Mouse (Mus musculus): ENCODE measurements around the gene Hmbs. TPM values are rescaled to one million over a fixed set of nuclear protein-coding genes. Genes with fewer than 3 reads are reported as not detected.
A peak's percentile ranks its signal among the peaks of the same experiment; 100 is the strongest.
"Not testable (repeated sequence)": the region's sequence is repeated elsewhere in the genome, so short reads cannot be mapped to it uniquely, and the experiment has no call there.

The Hmbs gene
- polyA plus RNA-seq, 1 experiment from 2014 or later: 133 TPM

DNA sequence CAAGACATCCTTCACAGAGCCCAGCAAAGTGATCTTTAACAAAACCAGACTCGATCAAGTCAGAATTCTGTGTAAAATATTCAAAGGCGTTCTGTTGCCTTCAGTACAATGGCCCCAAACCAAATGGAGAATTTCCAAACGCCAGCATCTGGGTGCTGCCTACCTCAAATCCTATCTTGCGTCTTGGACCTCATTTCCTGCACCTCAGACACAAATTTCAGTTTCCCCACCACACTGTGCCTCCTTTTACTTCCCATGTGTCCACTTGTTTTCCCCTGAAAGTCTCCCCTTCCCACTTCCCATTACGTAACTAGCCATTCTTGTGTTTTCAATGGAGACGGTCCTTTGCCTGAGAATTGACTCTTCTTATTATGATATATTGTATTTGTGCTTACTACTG lies 37.5 kb downstream of the Hmbs start:
- WGBS: 85% methylated on average over 6 of the region's 6 CpGs
- Histone ChIP-seq H3K9me3 (ENCODE audit: low read length) (no peaks in the 10 kb centered on the region), H3K36me3 (ENCODE audit: insufficient read depth, low read length) (peaks cover 16% of the 10 kb centered on the region), H3K4me1 (ENCODE audit: insufficient read depth, low read length) (peaks cover 19% of the 10 kb centered on the region), H3K4me2 (replicated peaks; ENCODE audit: low read depth, low read length) (no peak overlapping the region), H3K27me3 (ENCODE audit: insufficient read depth, low read length) (no peaks in the 10 kb centered on the region), H3K27ac (ENCODE audit: low read length) (no peak overlapping the region), H3K4me3 (ENCODE audit: low read length) (no peak overlapping the region), H3K9ac (replicated peaks; ENCODE audit: low read length) (no peak overlapping the region)
- ATAC-seq (ENCODE audit: low FRiP score, low TSS enrichment): no peak

DNA sequence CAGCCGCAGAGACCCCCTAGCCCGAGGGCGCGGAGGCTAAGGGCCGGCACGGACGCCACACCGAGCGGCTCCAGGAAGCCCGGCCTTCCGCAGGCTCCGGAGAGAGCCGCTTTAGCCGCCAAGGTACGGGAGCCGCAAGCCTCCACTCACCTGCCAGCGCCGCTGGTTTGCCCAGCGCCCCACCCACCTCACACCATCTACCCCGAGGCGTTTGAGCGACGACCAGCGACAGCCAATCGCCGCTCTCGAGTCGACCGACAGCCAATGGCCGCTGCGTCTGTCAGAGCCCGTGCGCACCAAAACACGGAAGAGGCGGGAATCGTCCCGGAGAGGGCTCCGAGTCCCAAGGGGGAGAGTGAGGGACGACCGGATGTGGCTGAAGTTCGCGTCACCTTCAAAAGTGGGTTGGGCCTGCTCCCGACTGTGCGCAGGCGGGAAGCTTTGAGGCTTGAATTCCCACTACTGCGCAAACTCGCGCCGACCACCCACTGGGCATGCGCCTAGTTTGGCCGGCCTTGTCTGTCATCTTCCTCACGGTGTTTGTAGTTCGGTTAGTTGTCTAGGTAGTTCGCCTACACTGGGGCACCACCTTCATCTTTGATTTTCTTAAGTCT lies 38.5 kb downstream of the Hmbs start, which contains the start of gene Hinfp:
Gene Hinfp (minus strand): TSS at position 206 of the 614 bp plus-strand sequence.
- Histone ChIP-seq H3K4me3 (ENCODE audit: low read length) (peak within 1 kb of the TSS; percentile 69), H3K27ac (ENCODE audit: low read length) (peak within 1 kb of the TSS; percentile 71), H3K9me3 (ENCODE audit: low read length) (no peaks in the 10 kb centered on the region), H3K36me3 (ENCODE audit: insufficient read depth, low read length) (peaks cover 19% of the 10 kb centered on the region), H3K4me2 (replicated peaks; ENCODE audit: low read depth, low read length) (peak within 1 kb of the TSS; percentile 68), H3K27me3 (ENCODE audit: insufficient read depth, low read length) (no peaks in the 10 kb centered on the region), H3K9ac (replicated peaks; ENCODE audit: low read length) (peak within 1 kb of the TSS; percentile 77), H3K4me1 (ENCODE audit: insufficient read depth, low read length) (peaks cover 10% of the 10 kb centered on the region)
- peak; percentile 100 for ATAC-seq (ENCODE audit: low FRiP score, low TSS enrichment)
- WGBS: under 1% methylated on average over 54 of the region's 54 CpGs

DNA sequence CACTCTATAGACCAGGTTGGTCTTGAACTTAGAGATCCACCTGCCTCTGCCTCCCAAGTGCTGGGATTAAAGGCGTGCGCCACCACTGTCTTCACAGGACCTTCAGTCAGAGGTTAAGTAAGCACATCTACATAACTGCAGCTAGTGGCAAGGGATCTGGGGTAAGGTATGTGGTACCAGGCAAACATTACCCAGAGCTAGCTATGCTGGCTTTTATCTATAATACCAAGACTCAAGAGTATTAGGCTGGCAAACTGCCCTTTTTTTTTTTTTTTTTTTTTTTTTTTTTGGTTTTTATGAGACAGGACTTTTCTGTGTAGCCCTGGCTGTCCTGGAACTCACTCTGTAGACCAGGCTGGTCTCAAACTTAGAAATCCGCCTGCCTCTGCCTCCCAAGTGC lies 44.0 kb downstream of the Hmbs start:
- H3K4me2 ChIP-seq (replicated peaks; ENCODE audit: low read depth, low read length); H3K27ac ChIP-seq (ENCODE audit: low read length); H3K9me3 ChIP-seq (ENCODE audit: low read length); H3K4me3 ChIP-seq (ENCODE audit: low read length); ATAC-seq (ENCODE audit: low FRiP score, low TSS enrichment); H3K4me1 ChIP-seq (ENCODE audit: insufficient read depth, low read length); H3K9ac ChIP-seq (replicated peaks; ENCODE audit: low read length); H3K27me3 ChIP-seq (ENCODE audit: insufficient read depth, low read length): not testable (repeated sequence)
- H3K36me3 ChIP-seq (ENCODE audit: insufficient read depth, low read length): peaks cover 61% of the 10 kb centered on the region
- 90% methylated on average over 3 of the region's 3 CpGs for WGBS

DNA sequence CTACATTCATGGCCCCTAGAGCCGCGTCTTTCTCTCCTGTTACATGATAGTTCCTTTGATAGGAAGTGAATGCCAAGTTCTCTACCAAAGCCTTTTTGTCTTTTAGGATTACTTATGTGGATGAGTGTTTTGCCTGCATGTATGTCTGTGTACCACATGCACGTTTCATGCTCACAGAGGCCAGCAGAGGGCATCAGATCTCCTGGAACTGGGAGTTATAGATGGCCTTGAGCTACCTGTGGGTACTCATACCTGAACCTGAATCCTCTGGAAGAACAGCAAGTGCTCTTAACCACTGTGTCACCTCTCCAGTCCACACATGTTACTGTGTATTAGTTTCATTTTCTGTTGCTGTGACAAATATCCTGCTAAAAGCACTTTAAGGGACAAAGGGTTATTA lies 51.5 kb downstream of the Hmbs start:
- WGBS: 74% methylated on average over 3 of the region's 3 CpGs
- H3K36me3 ChIP-seq (ENCODE audit: insufficient read depth, low read length): peaks cover 45% of the 10 kb centered on the region
- H3K4me2 ChIP-seq (replicated peaks; ENCODE audit: low read depth, low read length): no peak overlapping the region
- no peak overlapping the region for H3K4me3 ChIP-seq (ENCODE audit: low read length)
- no peak for ATAC-seq (ENCODE audit: low FRiP score, low TSS enrichment)
- H3K9me3 ChIP-seq (ENCODE audit: low read length): no peaks in the 10 kb centered on the region
- H3K27ac ChIP-seq (ENCODE audit: low read length): no peak overlapping the region
- H3K4me1 ChIP-seq (ENCODE audit: insufficient read depth, low read length): peaks cover 16% of the 10 kb centered on the region
- peaks cover 5% of the 10 kb centered on the region; the same call in 1 of the 2 replicates for H3K27me3 ChIP-seq (ENCODE audit: insufficient read depth, low read length)
- no peak overlapping the region for H3K9ac ChIP-seq (replicated peaks; ENCODE audit: low read length)

DNA sequence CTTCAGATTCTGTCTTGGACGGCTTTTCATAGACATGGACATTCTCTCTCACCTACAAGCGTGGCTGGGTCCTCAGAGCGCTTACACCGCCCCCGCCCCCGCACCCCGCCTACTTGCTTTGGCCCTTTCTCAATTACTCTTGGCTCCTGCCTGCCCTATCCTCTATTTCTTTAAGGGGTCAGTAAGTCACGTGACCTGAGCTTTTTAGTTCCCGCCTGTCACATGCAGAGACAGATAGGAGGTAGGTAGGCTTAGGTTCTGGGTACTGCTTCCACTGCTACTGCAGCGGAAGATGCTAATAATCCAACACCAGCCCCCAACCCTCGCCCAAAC lies 55.1 kb downstream of the Hmbs start:
- 3% methylated on average over 11 of the region's 11 CpGs for WGBS
- H3K4me3 ChIP-seq (ENCODE audit: low read length): no peak overlapping the region; the same call in 1 of the 2 replicates

DNA sequence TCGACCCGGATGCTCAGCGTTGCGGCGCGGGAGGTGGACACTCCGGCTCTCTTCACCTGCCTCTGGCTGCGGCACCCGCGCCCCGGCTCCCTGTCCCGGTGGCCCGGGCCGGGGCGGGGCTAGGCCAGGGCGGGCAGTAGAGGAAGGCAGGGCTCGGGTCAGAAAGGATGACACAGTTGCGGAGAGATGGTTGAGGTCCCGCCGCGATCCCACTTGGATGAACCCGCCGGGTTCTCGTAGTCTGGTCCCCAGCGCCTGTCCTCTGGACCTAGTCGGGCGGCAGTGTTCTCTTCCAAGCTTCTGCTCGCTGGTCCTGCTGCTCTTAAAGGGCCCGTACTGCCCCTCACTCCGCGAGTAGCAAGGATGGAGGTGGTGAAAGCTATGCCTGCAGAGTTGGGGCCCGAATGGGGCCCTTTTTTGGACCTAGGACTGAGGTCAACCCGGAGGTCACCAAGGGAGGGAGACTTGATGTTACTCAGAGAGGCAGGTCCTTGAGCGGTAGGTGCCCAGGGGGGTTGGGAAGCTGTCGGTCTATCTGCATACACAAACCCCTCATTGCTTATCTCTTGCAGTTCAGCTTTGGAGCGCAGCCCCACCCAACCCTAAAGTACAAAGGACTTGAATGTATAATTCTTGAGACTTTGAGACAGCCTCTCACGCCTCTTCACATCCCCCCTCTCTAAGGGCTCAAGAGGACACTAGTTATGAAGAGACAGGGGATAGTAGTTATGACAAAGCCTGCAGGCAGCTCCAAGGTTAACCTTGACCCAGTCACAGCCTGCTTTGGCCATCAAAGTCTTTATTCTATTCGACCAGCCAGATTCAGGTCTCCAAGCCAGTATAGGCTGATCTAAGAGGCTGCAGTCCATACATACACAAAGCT lies 55.7 kb downstream of the Hmbs start, which contains the start of gene Abcg4:
Gene Abcg4 (minus strand): TSS at position 540 of the 883 bp plus-strand sequence.
- no peaks in the 10 kb centered on the region for H3K9me3 ChIP-seq (ENCODE audit: low read length)
- peak within 1 kb of the TSS; percentile 66 for H3K4me3 ChIP-seq (ENCODE audit: low read length)
- no peak within 1 kb of the TSS for H3K27ac ChIP-seq (ENCODE audit: low read length)
- 1% methylated on average over 33 of the region's 38 CpGs for WGBS
- H3K27me3 ChIP-seq (ENCODE audit: insufficient read depth, low read length): peaks cover 16% of the 10 kb centered on the region; the same call in 1 of the 2 replicates
- ATAC-seq (ENCODE audit: low FRiP score, low TSS enrichment): peak; percentile 60
- H3K36me3 ChIP-seq (ENCODE audit: insufficient read depth, low read length): peaks cover 10% of the 10 kb centered on the region
- H3K4me2 ChIP-seq (replicated peaks; ENCODE audit: low read depth, low read length): peak within 1 kb of the TSS; percentile 99
- H3K9ac ChIP-seq (replicated peaks; ENCODE audit: low read length): peak within 1 kb of the TSS; percentile 68
- H3K4me1 ChIP-seq (ENCODE audit: insufficient read depth, low read length): peaks cover 23% of the 10 kb centered on the region

More for the DNA sequence above, 55.1 kb downstream of the Hmbs start:
- ATAC-seq (ENCODE audit: low FRiP score, low TSS enrichment): 0 out of 2 replicates have a peak, but pooled peaks have one; percentile 25
- no peak overlapping the region for H3K27ac ChIP-seq (ENCODE audit: low read length)
- no peak overlapping the region for H3K9ac ChIP-seq (replicated peaks; ENCODE audit: low read length)
- peaks cover 16% of the 10 kb centered on the region for H3K36me3 ChIP-seq (ENCODE audit: insufficient read depth, low read length)
- peaks cover 23% of the 10 kb centered on the region for H3K4me1 ChIP-seq (ENCODE audit: insufficient read depth, low read length)
- H3K9me3 ChIP-seq (ENCODE audit: low read length): no peaks in the 10 kb centered on the region
- H3K4me2 ChIP-seq (replicated peaks; ENCODE audit: low read depth, low read length): peak overlapping the region; percentile 99; the same call in 1 of the 2 replicates
- H3K27me3 ChIP-seq (ENCODE audit: insufficient read depth, low read length): peaks cover 16% of the 10 kb centered on the region; the same call in 1 of the 2 replicates

DNA sequence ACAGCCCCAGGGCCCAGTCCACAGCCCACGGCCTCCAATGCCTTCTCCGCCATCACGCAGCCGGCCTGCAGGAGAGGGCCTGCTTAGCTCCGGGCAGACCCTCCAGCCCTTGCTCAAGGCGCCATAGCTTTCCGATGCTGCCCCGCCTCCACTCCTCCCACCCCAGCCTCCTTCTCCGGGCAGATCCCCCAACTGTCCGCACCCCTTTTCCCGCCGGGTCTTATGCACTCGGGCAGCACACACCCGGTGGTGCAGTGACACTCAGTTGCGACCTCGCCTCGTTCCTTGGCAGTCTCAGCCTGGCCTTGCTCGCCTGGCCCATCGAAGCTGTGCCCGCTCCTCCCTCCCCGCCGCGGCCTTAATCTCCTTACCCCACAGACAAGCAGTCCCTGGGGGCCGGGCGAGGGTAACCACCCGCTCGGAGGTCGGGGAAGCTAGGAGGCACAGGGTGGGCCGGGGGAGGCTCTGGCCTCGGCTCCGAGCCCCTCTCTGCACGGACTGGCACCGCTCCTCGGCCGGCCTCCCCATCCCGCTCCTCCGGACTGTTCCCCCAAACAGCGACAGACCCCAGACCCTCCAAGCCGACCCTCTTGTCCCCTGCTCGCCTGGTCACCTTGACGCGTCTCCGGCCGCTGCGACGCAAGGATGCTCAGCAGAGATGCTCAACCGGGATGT lies 56.5 kb downstream of the Hmbs start:
- peak overlapping the region; percentile 68 for H3K9ac ChIP-seq (replicated peaks; ENCODE audit: low read length)
- 1% methylated on average over 47 of the region's 47 CpGs for WGBS
- no peak overlapping the region for H3K27ac ChIP-seq (ENCODE audit: low read length)

DNA sequence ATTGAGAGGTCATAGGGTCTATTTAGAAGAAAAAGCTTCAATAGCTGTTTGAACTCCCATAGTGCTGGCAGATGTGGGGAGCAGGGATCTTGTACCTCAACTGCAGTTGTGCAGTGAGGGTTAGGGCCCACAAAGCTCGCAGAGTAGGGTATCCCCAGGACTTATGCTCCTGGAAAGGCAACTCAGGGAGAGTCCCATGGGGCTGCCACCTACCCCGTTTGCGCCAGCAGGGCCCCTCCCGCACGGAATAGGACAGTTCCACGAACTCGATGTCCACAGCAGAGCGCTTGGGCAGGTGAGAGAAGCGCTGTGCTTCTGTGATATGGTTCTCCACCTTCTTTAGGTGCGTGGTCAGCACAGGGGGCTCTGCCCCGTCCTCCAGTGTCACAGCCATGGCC lies 57.0 kb downstream of the Hmbs start:
- no peaks in the 10 kb centered on the region; the same call in none of the 2 replicates for H3K36me3 ChIP-seq (ENCODE audit: insufficient read depth, low read length)
- peak overlapping the region; percentile 68 for H3K9ac ChIP-seq (replicated peaks; ENCODE audit: low read length)
- no peaks in the 10 kb centered on the region for H3K9me3 ChIP-seq (ENCODE audit: low read length)
- peaks cover 16% of the 10 kb centered on the region; the same call in 1 of the 2 replicates for H3K27me3 ChIP-seq (ENCODE audit: insufficient read depth, low read length)
- WGBS: 11% methylated on average over 11 of the region's 11 CpGs
- H3K4me3 ChIP-seq (ENCODE audit: low read length): peak overlapping the region; percentile 66
- ATAC-seq (ENCODE audit: low FRiP score, low TSS enrichment): 0 out of 2 replicates have a peak, but pooled peaks have one; percentile 3
- no peak overlapping the region for H3K27ac ChIP-seq (ENCODE audit: low read length)
- peaks cover 23% of the 10 kb centered on the region for H3K4me1 ChIP-seq (ENCODE audit: insufficient read depth, low read length)
- H3K4me2 ChIP-seq (replicated peaks; ENCODE audit: low read depth, low read length): peak overlapping the region; percentile 99

More for the DNA sequence above, 56.5 kb downstream of the Hmbs start:
- H3K4me1 ChIP-seq (ENCODE audit: insufficient read depth, low read length): peaks cover 23% of the 10 kb centered on the region
- peak overlapping the region; percentile 99 for H3K4me2 ChIP-seq (replicated peaks; ENCODE audit: low read depth, low read length)
- peaks cover 16% of the 10 kb centered on the region; the same call in 1 of the 2 replicates for H3K27me3 ChIP-seq (ENCODE audit: insufficient read depth, low read length)
- peaks cover 4% of the 10 kb centered on the region for H3K36me3 ChIP-seq (ENCODE audit: insufficient read depth, low read length)
- no peaks in the 10 kb centered on the region for H3K9me3 ChIP-seq (ENCODE audit: low read length)
- peak overlapping the region; percentile 66 for H3K4me3 ChIP-seq (ENCODE audit: low read length)
- peak; percentile 43 for ATAC-seq (ENCODE audit: low FRiP score, low TSS enrichment)

Data from kidney, embryonic 16.5 days (tissue).